Mouse (Mus musculus) left cerebral cortex, postnatal 36 days (tissue): Measurements from ENCODE around the gene Chn2. TPM values are rescaled to one million over a fixed set of nuclear protein-coding genes. Genes with fewer than 3 reads are reported as not detected.
A peak's percentile ranks its signal among the peaks of the same experiment; 100 is the strongest.

ENCODE experiments used
- DNase-seq, 2 experiments: peaks; one replicate each; pipeline ENCODE4 v3.0.0; 2021 to 2022; ENCODE audit warnings: low spot score in 2 of 2, mixed read lengths in 1 of 2
- intact Hi-C: fragments of 180-260 bp; cut with DNase I; formaldehyde crosslinking; loops from one replicate; pipeline ENCODE4 v1.15.1; 2025
- total RNA-seq, 2 experiments: library from RNA; stranded (reverse); gene quantifications; 2 replicates each; pipeline ENCODE4 v1.2.3; 2021

Chn2 gene
- total RNA-seq, 2 experiments from 2014 or later = 42.5 to 44.8 TPM

GRCm38 (mm10) chr6:54067380-54067779 lies 28.0 kb downstream of the Chn2 start:
- intact Hi-C loops = no loop called here
- DNase-seq = no peak

DNA sequence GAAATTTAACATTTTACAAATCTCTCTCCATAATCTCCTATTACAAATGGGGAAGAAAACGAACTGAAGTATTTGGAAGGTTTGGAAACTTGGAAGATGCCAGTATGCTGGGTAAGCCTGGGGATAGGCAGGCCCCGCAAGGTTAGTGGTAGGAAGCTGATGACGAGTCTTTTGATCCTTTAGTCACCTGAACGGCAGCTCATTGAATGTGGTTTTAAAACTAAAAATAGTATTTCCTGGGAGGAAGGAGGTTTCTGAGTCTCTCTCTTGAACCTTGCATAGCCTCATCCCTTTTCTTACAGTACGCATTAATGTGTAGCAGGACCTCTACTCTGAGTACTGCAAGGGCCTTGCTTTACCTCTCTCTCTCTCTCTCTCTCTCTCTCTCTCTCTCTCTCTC lies 29.5 kb downstream of the Chn2 start:
- no peak for DNase-seq
- intact Hi-C loops = no loop called here

GRCm38 (mm10) chr6:54070736-54071135 lies 31.4 kb downstream of the Chn2 start:
- peak in 1 of 2 experiments; percentile 39 for DNase-seq
- intact Hi-C loops = no loop called here

DNA sequence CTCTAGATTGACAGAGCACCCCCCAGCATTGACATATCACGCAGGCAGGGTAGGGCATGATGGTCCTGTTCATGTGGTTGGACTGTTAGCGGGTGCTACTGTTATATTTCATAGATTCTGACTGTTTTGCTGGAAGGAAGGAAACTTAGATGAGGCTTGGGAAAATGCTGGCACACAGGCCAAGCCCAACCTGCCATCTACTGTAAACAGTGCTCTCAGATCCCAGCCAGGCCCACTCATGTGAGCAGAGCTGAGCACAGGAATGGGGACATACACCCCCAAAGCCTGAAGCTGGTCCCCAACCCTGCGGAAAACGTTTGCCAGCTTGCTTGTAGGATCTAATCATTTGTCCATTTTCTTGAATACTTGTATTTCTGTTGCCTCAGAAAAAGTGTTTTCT lies 32.1 kb downstream of the Chn2 start:
- intact Hi-C loops = no loop called here
- DNase-seq = no peak

- intact Hi-C loops = no loop called here
- DNase-seq = no peak
Measured at GRCm38 (mm10) chr6:54074454-54074853, 35.1 kb downstream of the Chn2 start.

GRCm38 (mm10) chr6:54075419-54075818 lies 36.1 kb downstream of the Chn2 start:
- intact Hi-C loops = no loop called here
- DNase-seq = no peak

DNA sequence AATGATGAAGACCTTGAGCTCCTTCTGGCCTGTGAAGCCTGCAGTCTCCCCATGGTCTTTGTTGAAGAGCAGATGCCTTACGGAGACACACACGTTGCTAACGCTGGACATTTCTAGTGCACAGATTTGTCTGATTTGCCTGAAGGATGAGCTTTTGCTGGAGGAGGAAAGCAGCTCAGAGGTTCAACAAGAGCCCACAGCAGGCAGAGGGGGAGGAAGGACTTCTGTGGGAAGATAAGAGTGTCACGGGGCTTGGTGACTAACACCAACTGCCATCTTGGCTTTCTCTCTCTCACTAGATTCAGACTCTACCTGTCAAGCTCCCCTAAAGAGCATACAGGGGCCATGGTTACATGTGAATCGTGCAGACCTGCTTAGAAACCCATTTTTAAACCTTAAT lies 37.3 kb downstream of the Chn2 start:
- no peak for DNase-seq
- intact Hi-C loops = no loop called here

- DNase-seq = no peak
- intact Hi-C loops = no loop called here
Measured at GRCm38 (mm10) chr6:54078269-54078668, 38.9 kb downstream of the Chn2 start.

DNA sequence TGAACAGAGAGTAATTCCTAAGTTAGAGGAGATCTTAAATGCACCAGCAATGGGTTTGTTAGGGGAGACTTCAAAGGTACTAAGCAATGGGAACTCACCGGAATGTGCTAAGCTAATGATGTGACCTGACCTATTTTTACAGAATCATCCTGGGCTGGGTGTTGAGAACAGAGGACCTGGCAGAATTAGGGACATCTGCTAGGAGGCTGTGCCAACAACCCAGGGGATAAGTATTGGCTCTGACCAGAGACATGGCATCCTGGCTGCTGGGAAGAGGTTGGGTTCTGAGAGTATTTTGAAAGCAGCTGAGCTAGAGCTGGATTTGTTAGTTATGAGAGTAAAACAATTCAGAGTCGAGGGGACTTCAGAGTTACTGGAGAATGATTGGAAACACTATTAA lies 40.5 kb downstream of the Chn2 start:
- DNase-seq = no peak
- intact Hi-C loops = no loop called here

- intact Hi-C loops = no loop called here
- no peak for DNase-seq
Measured at GRCm38 (mm10) chr6:54080518-54081285, 41.3 kb downstream of the Chn2 start.

DNA sequence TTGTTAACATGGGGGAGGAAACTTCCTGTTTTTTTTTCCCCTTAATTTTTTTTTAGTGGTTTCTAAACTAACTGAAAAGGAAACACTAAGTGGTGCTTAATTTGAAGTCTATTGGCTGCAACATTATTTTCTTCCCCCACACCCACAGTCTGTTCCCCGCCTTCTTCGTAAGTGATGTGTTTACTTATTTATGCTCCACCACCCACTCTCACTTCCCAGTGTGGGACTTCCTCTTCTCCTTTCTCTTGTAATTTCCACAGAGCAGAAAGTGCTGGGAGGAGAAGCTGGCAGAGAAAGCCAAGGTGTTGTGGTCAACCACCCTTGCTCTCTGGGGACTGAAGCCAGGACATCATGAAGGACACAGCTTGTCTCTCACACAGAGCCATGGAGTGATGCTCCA lies 43.2 kb downstream of the Chn2 start:
- DNase-seq = no peak
- intact Hi-C loops = no loop called here

DNA sequence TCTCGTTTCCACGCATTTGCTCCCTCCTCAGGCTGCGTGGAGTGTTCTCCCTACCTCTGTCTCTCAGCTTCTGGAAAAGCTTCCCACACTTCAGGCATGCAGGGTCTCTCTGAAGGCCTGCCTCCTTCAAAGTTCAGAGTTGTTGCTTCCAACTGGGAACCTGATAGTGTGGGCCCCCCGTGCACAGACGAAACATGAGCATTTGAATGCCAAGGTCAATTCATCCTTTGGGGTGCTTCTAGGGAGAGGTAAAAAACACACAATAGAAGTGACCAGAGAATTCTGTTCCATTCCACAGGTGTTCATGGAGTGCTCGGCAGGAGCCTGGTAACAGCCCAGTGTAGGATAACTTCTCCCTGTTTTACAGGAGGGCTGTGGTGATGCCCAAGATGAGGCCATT lies 44.7 kb downstream of the Chn2 start:
- no peak for DNase-seq
- intact Hi-C loops = no loop called here

- intact Hi-C loops = no loop called here
- DNase-seq = no peak
Measured at GRCm38 (mm10) chr6:54085009-54085408, 45.7 kb downstream of the Chn2 start.

- intact Hi-C loops = no loop called here
- no peak for DNase-seq
Measured at GRCm38 (mm10) chr6:54088168-54088567, 48.8 kb downstream of the Chn2 start.

DNA sequence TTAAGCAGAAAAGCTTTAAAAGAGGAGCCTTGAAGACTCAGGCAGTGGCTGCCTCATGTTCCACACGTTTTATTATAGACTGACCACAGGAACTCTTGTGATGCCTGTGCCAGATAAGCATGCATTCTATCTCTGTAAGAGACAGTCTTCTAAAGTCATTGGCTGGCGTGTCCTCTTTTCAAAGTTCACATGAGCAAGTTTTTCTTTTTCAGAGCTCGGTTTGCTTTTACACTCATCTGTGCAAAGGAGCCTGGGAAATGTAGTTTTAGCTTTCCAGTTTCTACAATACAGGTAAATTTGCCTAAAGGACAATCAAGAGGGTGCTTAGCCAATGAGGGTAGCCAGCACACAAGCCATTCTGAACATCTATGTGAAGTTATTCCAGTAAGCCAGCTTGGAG lies 51.5 kb downstream of the Chn2 start:
- intact Hi-C loops = no loop called here
- DNase-seq = no peak

DNA sequence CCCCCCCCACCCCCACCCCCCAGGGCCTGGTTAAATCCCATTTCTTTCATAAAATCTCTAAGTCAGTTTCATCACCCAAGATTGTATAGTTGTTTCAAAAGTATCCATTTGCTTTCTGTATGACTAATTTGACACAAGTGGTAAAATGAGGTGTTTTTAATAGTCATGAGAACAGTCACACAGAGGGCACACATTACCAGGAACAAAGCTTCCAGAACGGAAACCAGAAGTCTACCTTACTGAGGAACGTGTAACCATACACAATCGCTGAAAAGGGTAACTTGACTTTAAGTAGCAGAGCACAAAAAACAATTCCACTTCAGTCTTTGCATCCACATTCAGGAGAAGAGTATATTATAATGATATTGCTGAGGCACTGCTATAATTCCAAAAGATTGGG lies 53.6 kb downstream of the Chn2 start:
- DNase-seq = no peak
- intact Hi-C loops = no loop called here

DNA sequence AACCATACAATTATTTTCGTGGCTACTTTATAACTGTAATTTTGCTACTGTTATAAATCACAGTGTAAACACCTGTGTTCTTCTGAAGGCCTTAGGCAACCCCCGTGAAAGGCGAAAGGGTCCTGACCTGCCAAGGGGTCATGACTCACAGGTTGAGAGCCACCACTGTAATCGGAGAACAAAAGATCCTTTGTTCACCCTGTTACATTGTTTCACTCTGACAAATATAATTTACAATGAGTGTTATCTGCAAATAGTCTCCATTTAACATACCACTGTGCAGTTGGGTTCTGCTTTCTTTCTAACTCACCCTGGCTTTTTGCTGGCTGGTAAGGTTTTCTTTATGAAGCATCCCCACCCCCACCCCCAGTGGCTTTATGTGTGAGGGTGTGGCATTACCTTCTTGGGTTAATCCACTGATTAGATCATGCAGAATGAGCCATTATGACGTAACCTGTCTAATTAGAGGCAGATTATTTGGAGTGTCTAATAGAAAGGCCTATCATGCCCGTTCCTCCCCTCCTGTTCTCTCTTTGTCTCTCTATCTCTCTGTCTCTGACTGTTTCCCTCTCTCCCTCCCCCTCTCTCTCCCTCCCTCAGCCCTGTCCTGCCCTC lies 56.9 kb downstream of the Chn2 start:
- intact Hi-C loops = no loop called here
- DNase-seq = no peak

GRCm38 (mm10) chr6:54096836-54097235 lies 57.5 kb downstream of the Chn2 start:
- intact Hi-C loops = no loop called here
- DNase-seq = no peak

DNA sequence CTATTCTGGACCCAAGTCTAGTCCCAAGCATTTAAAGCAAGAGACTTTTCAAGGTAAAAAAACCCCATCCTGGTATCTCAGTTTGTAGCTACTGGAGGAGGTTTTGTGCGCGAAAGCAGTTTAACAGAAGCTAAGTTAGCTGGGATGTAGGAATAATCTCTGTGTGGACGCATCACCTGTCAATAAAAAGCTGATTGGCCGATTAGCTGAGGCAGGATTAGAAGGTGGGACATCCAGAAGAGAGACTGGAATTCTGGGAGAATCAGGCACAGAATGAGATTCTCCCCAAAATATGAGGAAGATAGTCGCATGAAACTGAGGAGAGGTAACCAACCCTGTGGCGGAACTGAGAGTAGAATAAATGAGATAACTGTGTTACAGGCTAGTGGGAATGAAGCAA lies 59.0 kb downstream of the Chn2 start:
- DNase-seq = no peak
- intact Hi-C loops = no loop called here

GRCm38 (mm10) chr6:54099659-54100058 lies 60.3 kb downstream of the Chn2 start:
- no peak for DNase-seq
- intact Hi-C loops = no loop called here

DNA sequence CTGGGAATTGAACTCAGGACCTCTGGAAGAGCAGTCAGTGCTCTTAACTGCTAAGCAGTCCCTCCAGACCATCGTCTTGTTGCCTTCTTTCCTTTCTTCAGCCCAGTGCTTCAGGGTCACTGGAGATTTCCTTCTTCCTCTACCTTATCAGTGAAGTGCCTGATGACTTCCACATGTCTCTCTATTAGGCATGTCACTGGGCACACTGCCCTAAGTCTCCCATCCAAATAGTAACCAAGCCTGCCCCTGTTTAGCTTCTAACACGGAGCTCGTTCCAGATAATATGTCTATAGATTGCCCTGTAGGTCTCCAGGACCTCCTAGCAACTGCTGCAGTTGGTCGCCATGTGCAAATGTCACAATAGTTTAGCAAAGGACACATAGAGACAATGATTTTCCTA lies 62.9 kb downstream of the Chn2 start:
- intact Hi-C loops = no loop called here
- no peak for DNase-seq
